Mouse (Mus musculus) neural tube, embryonic 12.5 days (tissue): ENCODE measurements at regions not wholly inside any gene's neighbourhood (a gene's known extent, or its start where the extent isn't known, plus 50 kb on each side); places are given as distances from the start of the nearest gene placed in this dataset.

Experiments used
- ATAC-seq: fragments of 200-750 bp; cut with Nextera tagmentation; 2 replicates; pipeline ENCODE4 v1.8.0; 2017; ENCODE audit warnings: low read depth, mild to moderate bottlenecking, moderate TSS enrichment, moderate library complexity; ENCODE audit not compliant: low FRiP score
- H3K27ac ChIP-seq: fragments of 300-500 bp; sonication (generic); 2 replicates; pipeline ENCODE4 v1.5.1; 2016
- H3K27me3 ChIP-seq: fragments of 300-500 bp; sonication (generic); replicated peaks from 2 replicates; pipeline ENCODE4 v1.6.1; 2016; ENCODE audit warnings: mild to moderate bottlenecking
- H3K36me3 ChIP-seq: fragments of 300-500 bp; sonication (generic); 2 replicates; pipeline ENCODE4 v1.6.1; 2016; ENCODE audit warnings: mild to moderate bottlenecking
- H3K4me1 ChIP-seq: fragments of 300-500 bp; sonication (generic); 2 replicates; pipeline ENCODE4 v1.6.1; 2016
- H3K4me2 ChIP-seq: fragments of 300-500 bp; sonication (generic); replicated peaks from 2 replicates; pipeline ENCODE4 v1.6.1; 2016; ENCODE audit warnings: mild to moderate bottlenecking
- H3K4me3 ChIP-seq: fragments of 300-500 bp; sonication (generic); 2 replicates; pipeline ENCODE4 v1.5.1; 2016
- H3K9ac ChIP-seq: fragments of 300-500 bp; sonication (generic); 2 replicates; pipeline ENCODE4 v1.6.1; 2016; ENCODE audit warnings: mild to moderate bottlenecking
- H3K9me3 ChIP-seq: fragments of 300-500 bp; sonication (generic); 2 replicates; pipeline ENCODE4 v1.6.1; 2016; ENCODE audit warnings: mild to moderate bottlenecking
- WGBS: fragments of 180-500 bp; shearing (Covaris S2); methylation state at CpG from one replicate; pipeline ENCODE4 v1.1.7; 2016; 5-methylcytosine and 5-hydroxymethylcytosine counted together

GRCm38 (mm10) chr1:73089636-73090035 is 73.9 kb upstream of the Tnp1 start:
- H3K36me3 ChIP-seq: no peaks in the 10 kb centered on the region
- no peak overlapping the region for H3K9ac ChIP-seq
- no peak for ATAC-seq
- H3K4me2 ChIP-seq: no peak overlapping the region
- no peaks in the 10 kb centered on the region for H3K9me3 ChIP-seq
- H3K27me3 ChIP-seq: no peaks in the 10 kb centered on the region
- 44% methylated on average over 3 of the region's 3 CpGs for WGBS
- no peak overlapping the region for H3K27ac ChIP-seq
- no peak overlapping the region for H3K4me3 ChIP-seq
- peaks cover 6% of the 10 kb centered on the region for H3K4me1 ChIP-seq

DNA sequence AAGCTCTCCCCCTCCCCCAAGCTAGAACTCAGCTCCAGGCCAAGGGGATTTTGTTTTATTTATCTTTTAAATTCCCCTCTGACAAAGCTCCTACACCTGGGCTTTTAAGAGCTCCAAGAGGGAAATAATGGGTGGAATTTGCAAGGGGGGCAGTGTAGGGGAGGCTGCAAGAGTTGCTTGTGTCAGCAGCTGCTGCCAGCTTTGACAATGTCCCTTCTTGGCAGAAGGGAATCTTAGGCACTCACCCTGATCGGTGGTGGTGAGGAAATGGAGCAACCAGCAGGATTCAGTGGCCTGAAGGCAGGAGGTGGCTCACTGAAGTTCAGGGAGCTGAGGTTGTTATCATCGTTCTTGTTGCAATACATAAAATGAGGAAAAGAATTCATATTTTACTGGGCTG is 72.8 kb upstream of the Tnp1 start:
- H3K4me2 ChIP-seq: no peak overlapping the region
- H3K9me3 ChIP-seq: no peaks in the 10 kb centered on the region
- H3K4me1 ChIP-seq: peaks cover 6% of the 10 kb centered on the region
- H3K9ac ChIP-seq: no peak overlapping the region
- H3K27ac ChIP-seq: no peak overlapping the region
- no peaks in the 10 kb centered on the region for H3K27me3 ChIP-seq
- ATAC-seq: no peak
- no peak overlapping the region for H3K4me3 ChIP-seq
- H3K36me3 ChIP-seq: no peaks in the 10 kb centered on the region
- WGBS: 29% methylated on average over 2 of the region's 2 CpGs

GRCm38 (mm10) chr1:73084946-73085345 is 69.2 kb upstream of the Tnp1 start:
- no peak overlapping the region for H3K4me3 ChIP-seq
- no peak for ATAC-seq
- H3K27ac ChIP-seq: no peak overlapping the region
- 10% methylated on average over 2 of the region's 2 CpGs for WGBS
- H3K4me2 ChIP-seq: no peak overlapping the region
- no peak overlapping the region for H3K9ac ChIP-seq
- no peaks in the 10 kb centered on the region for H3K9me3 ChIP-seq
- H3K27me3 ChIP-seq: no peaks in the 10 kb centered on the region
- H3K36me3 ChIP-seq: no peaks in the 10 kb centered on the region
- H3K4me1 ChIP-seq: peaks cover 5% of the 10 kb centered on the region

DNA sequence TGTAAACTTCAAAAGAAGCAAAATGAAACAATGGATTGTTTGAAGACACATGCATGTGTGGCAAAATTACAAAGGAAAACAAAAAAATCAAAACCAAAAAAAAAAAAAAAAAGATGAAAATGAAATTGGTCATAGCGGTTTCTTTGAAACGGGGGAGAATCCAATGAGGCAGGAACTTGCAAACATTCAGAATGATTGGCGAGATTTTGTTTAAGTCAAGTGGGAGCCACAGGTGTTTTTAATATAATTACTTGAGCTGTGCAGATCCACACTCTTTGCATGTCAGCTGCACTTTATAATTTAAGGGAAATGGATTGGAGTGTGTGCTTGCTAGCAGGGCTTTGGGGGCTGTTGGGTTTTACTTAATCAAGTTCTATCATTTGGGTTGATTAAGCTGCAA is 67.7 kb upstream of the Tnp1 start:
- WGBS: 93% methylated on average over 3 of the region's 3 CpGs
- Histone ChIP-seq H3K9me3 (no peaks in the 10 kb centered on the region), H3K4me1 (no peaks in the 10 kb centered on the region), H3K4me2 (no peak overlapping the region), H3K27me3 (no peaks in the 10 kb centered on the region), H3K9ac (no peak overlapping the region), H3K27ac (no peak overlapping the region), H3K4me3 (no peak overlapping the region), H3K36me3 (no peaks in the 10 kb centered on the region)
- no peak for ATAC-seq

- no peak overlapping the region for H3K9ac ChIP-seq
- H3K9me3 ChIP-seq: no peaks in the 10 kb centered on the region
- WGBS: 92% methylated on average over 2 of the region's 2 CpGs
- H3K27me3 ChIP-seq: no peaks in the 10 kb centered on the region
- ATAC-seq: no peak
- no peaks in the 10 kb centered on the region for H3K36me3 ChIP-seq
- no peak overlapping the region for H3K4me3 ChIP-seq
- no peak overlapping the region for H3K4me2 ChIP-seq
- H3K4me1 ChIP-seq: no peaks in the 10 kb centered on the region
- no peak overlapping the region for H3K27ac ChIP-seq
These were observed 63.8 kb upstream of the Tnp1 start for GRCm38 (mm10) chr1:73079518-73079917.

DNA sequence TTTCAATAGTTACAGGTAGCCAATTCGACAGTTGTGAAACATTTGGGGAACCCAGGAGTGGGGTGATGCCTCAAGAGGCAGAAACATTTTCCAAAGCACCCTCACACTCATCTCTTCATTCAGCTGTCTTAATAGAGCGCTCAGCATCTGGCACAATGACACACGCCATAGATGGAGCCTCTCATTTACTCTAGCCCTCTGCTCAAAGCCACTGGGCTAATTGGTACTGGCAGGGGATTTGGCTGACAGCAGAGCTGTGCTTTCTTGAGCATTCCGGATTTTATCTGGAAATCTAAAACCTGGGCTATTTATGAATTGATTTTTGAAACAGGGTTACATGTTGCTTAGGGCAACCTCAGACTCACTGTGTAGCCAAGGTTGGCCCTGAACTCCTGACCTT is 61.4 kb upstream of the Tnp1 start:
- Histone ChIP-seq H3K27me3 (no peaks in the 10 kb centered on the region), H3K36me3 (no peaks in the 10 kb centered on the region), H3K4me2 (no peak overlapping the region), H3K9ac (no peak overlapping the region), H3K4me3 (no peak overlapping the region), H3K27ac (no peak overlapping the region), H3K9me3 (no peaks in the 10 kb centered on the region), H3K4me1 (no peaks in the 10 kb centered on the region)
- WGBS: 85% methylated on average over 4 of the region's 4 CpGs
- no peak for ATAC-seq

DNA sequence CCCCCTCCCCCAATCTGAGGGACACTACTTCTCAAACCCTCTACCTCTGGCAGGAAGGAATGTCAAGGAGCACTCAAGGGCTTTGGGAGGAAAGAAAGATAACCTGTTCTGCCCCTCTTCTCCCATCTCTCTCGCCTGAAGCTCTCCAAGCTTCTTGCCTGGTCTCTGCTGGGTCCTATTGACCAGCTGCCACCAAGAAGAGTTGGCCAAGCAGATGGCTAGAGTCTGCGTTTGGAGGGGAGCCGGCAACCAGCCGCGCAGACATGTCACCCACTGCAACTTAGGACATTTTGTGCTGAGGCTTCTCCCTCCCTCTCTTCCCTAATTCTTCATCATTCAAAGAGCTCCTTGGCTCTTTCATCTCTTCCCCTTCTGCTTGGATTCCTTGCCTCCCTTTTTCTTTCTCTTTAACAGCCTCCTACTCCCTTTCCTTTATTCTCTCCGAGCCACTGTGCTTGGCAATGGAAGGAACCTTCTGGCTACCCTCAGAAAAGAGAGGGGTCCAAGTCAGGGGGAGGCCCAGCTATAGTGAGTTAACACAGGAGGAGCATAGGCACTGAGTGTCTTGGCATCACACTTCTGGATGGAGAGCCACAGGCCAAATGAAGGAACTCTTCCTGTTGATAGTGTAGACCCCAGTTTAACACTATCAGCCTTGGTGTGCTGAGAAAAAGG is 60.1 kb upstream of the Tnp1 start:
- 88% methylated on average over 6 of the region's 6 CpGs for WGBS
- Histone ChIP-seq H3K36me3 (no peaks in the 10 kb centered on the region), H3K9ac (no peak overlapping the region)

GRCm38 (mm10) chr1:73075159-73075558 is 59.5 kb upstream of the Tnp1 start:
- Histone ChIP-seq H3K27me3 (no peaks in the 10 kb centered on the region), H3K36me3 (no peaks in the 10 kb centered on the region), H3K27ac (no peak overlapping the region), H3K4me2 (no peak overlapping the region), H3K9ac (no peak overlapping the region), H3K9me3 (no peaks in the 10 kb centered on the region), H3K4me3 (no peak overlapping the region), H3K4me1 (no peaks in the 10 kb centered on the region)
- WGBS: 85% methylated on average over 2 of the region's 2 CpGs
- ATAC-seq: no peak

More for the DNA sequence above, 60.1 kb upstream of the Tnp1 start:
- H3K4me2 ChIP-seq: no peak overlapping the region
- ATAC-seq: no peak
- H3K4me3 ChIP-seq: no peak overlapping the region
- H3K27ac ChIP-seq: no peak overlapping the region
- no peaks in the 10 kb centered on the region for H3K4me1 ChIP-seq
- H3K27me3 ChIP-seq: no peaks in the 10 kb centered on the region
- H3K9me3 ChIP-seq: no peaks in the 10 kb centered on the region

DNA sequence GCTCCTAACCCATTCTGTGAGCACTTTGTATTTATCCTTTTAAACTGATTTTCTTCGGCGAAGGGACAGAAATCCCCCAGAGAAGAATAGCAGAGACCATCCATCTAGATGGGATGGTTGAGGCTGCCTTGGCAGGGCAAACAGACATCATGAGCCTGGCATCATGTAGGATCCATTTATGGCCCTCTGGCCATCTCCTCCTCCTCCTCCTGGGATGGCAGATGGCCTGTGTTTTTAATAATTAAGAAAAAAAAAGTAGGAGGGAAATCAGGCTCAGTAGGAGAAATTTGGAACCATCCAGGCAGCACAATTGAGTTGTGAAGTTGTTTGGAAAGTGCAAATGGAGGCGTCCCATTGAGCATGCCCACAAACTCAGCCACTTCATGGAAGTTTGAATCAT is 58.8 kb upstream of the Tnp1 start:
- 90% methylated on average over 3 of the region's 3 CpGs for WGBS
- Histone ChIP-seq H3K9me3 (no peaks in the 10 kb centered on the region), H3K4me2 (no peak overlapping the region), H3K4me1 (no peaks in the 10 kb centered on the region), H3K9ac (no peak overlapping the region), H3K4me3 (no peak overlapping the region), H3K27ac (no peak overlapping the region), H3K27me3 (no peaks in the 10 kb centered on the region), H3K36me3 (no peaks in the 10 kb centered on the region)
- no peak for ATAC-seq

GRCm38 (mm10) chr1:73072237-73072904 is 56.7 kb upstream of the Tnp1 start:
- Histone ChIP-seq H3K27me3 (no peaks in the 10 kb centered on the region), H3K9me3 (no peaks in the 10 kb centered on the region)
- no peak for ATAC-seq

GRCm38 (mm10) chr1:73070126-73070525 is 54.4 kb upstream of the Tnp1 start:
- Histone ChIP-seq H3K9ac (no peak overlapping the region), H3K27ac (no peak overlapping the region), H3K27me3 (no peaks in the 10 kb centered on the region), H3K4me1 (no peaks in the 10 kb centered on the region), H3K4me3 (no peak overlapping the region), H3K4me2 (no peak overlapping the region), H3K36me3 (no peaks in the 10 kb centered on the region), H3K9me3 (no peaks in the 10 kb centered on the region)
- ATAC-seq: no peak
- WGBS: 62% methylated on average over 2 of the region's 2 CpGs

More at GRCm38 (mm10) chr1:73072237-73072904, 56.7 kb upstream of the Tnp1 start:
- no peaks in the 10 kb centered on the region for H3K4me1 ChIP-seq
- no peak overlapping the region for H3K27ac ChIP-seq
- H3K4me2 ChIP-seq: no peak overlapping the region
- no peak overlapping the region for H3K4me3 ChIP-seq
- H3K9ac ChIP-seq: no peak overlapping the region
- WGBS: 74% methylated on average over 5 of the region's 5 CpGs
- no peaks in the 10 kb centered on the region for H3K36me3 ChIP-seq
